Mouse (Mus musculus) midbrain, embryonic 13.5 days (tissue): ENCODE results near the gene Ddx24. TPM values are rescaled to one million over a fixed set of nuclear protein-coding genes. Genes with fewer than 3 reads are reported as not detected.
A peak's percentile ranks its signal among the peaks of the same experiment; 100 is the strongest.

Experiments
- ATAC-seq: fragments of 200-750 bp; cut with Nextera tagmentation; 2 replicates; pipeline ENCODE4 v1.8.0; 2017; ENCODE audit warnings: mild to moderate bottlenecking, moderate TSS enrichment, moderate library complexity
- H3K27ac ChIP-seq: fragments of 300-500 bp; sonication (generic); 2 replicates; pipeline ENCODE4 v1.5.1; 2015; ENCODE audit warnings: inconsistent platforms, mild to moderate bottlenecking, moderate library complexity
- H3K27me3 ChIP-seq: fragments of 300-500 bp; sonication (generic); 2 replicates; pipeline ENCODE4 v1.6.1; 2015; ENCODE audit warnings: mild to moderate bottlenecking, inconsistent platforms
- H3K36me3 ChIP-seq: fragments of 300-500 bp; sonication (generic); 2 replicates; pipeline ENCODE4 v1.6.1; 2015; ENCODE audit warnings: mild to moderate bottlenecking, inconsistent platforms
- H3K4me1 ChIP-seq: fragments of 300-500 bp; sonication (generic); replicated peaks from 2 replicates; pipeline ENCODE4 v1.6.1; 2015; ENCODE audit warnings: inconsistent platforms
- H3K4me2 ChIP-seq: fragments of 300-500 bp; sonication (generic); replicated peaks from 2 replicates; pipeline ENCODE4 v1.6.1; 2015; ENCODE audit warnings: moderate library complexity, mild to moderate bottlenecking, inconsistent platforms
- H3K4me3 ChIP-seq: fragments of 300-500 bp; sonication (generic); replicated peaks from 2 replicates; pipeline ENCODE4 v1.5.1; 2015; ENCODE audit warnings: mild to moderate bottlenecking, inconsistent platforms
- H3K9ac ChIP-seq: fragments of 300-500 bp; sonication (generic); replicated peaks from 2 replicates; pipeline ENCODE4 v1.6.1; 2015; ENCODE audit warnings: mild to moderate bottlenecking, inconsistent platforms
- H3K9me3 ChIP-seq: fragments of 300-500 bp; sonication (generic); 2 replicates; pipeline ENCODE4 v1.6.1; 2016; ENCODE audit warnings: mild to moderate bottlenecking, inconsistent platforms
- WGBS: fragments of 180-500 bp; shearing (Covaris S2); methylation state at CpG from one replicate; pipeline ENCODE4 v1.1.7; 2015; 5-methylcytosine and 5-hydroxymethylcytosine counted together
- polyA plus RNA-seq: library from polyadenylated mRNA; unstranded; fragments of >200 nt; fragmentation: Nextera tagmentation; extraction: Ambion mirVana; gene quantifications from 2 replicates; pipeline ENCODE4 v1.2.1, GENCODE M21; 2015

Gene Ddx24
- polyA plus RNA-seq, 1 experiment from 2014 or later = 138 TPM

DNA sequence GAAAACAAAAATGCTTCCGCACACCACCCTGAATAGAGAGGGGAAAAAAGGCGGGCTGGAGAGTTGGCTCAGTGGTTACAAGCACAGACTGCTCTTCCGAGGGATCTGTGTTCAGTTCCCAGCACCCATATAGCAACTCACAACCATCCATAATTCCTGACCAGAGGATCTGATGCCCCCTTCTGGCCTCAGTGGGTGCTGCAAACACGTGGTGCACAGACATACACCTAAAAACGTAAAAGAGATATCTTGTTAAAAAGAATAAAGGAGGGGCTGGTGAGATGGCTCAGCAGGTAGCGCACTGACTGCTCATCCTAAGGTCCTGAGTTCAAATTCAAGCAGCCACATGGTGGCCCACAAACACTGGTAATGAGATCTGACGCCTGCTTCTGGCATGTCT lies 1.1 kb upstream of the Ddx24 start:
- Histone ChIP-seq H3K9me3 (no peaks in the 10 kb centered on the region), H3K4me2 (no peak overlapping the region), H3K4me1 (peaks cover 31% of the 10 kb centered on the region), H3K27ac (no peak overlapping the region), H3K27me3 (no peaks in the 10 kb centered on the region), H3K36me3 (peaks cover 15% of the 10 kb centered on the region), H3K4me3 (no peak overlapping the region), H3K9ac (no peak overlapping the region)
- no peak for ATAC-seq
- WGBS = 91% methylated on average over 7 of the region's 7 CpGs

DNA sequence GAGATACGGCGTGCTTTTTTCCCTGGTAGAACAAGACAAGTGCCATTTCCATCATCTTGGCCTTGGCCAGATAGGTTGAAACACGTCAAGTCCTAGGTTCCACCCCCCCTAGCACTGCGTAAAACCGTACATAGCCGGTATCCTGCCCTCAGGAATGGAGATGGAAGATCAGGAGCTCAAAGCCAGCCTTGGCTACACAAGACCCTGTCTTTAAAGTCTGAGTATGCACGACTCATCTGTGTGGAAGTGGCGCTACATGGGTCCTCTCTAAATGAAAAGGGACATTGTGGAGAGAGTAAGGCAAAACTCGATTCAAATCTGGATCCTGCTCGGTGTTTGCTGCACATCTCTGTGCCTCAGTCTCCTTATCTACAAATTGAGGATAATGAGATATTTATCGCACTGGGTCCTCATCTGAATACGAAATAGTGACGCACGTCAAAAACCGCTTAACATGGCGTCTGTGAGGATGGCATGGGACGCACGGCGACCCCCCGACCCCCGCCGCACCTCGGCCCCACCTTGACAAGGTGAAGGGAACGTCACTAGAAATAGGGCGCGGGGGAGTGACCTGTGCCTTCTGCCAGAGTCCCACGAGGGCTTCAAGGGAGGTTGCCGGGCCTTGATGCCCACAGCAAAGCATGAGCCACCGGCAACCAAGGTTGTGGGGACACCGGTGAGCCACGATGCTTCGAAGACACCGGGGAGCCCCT lies 458 bp downstream of the Ddx24 start:
- Histone ChIP-seq H3K4me1 (peaks cover 42% of the 10 kb centered on the region), H3K9ac (peak overlapping the region; percentile 90), H3K4me2 (peak overlapping the region; percentile 89), H3K27ac (no peak overlapping the region; the same call in 1 of the 2 replicates), H3K9me3 (no peaks in the 10 kb centered on the region), H3K4me3 (peak overlapping the region; percentile 95), H3K36me3 (peaks cover 16% of the 10 kb centered on the region), H3K27me3 (no peaks in the 10 kb centered on the region)
- ATAC-seq = no peak
- 10% methylated on average over 33 of the region's 33 CpGs for WGBS

DNA sequence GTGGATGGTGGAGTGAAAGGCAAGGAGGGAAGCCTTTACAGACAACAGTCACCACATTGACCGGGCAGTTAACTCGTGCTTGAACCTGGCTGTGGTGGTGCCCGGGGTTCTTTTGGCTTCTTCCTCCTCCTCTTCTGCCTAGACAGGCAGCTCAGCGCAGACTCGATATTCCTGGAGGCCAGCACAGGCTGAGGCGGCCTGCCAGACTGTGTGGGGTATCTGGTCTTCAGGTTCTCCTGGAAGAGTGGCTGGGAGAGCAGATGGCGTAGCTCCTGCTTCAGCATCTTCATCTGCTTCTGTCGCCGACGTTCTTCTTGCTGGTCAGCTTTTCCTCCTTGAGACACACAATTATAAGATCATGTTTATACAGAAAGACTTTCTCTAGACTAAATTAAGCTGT lies 17.5 kb downstream of the Ddx24 start:
- peaks cover 87% of the 10 kb centered on the region for H3K36me3 ChIP-seq
- H3K9me3 ChIP-seq = no peaks in the 10 kb centered on the region
- 96% methylated on average over 10 of the region's 10 CpGs for WGBS
- ATAC-seq = no peak
- H3K4me1 ChIP-seq = no peaks in the 10 kb centered on the region
- no peaks in the 10 kb centered on the region for H3K27me3 ChIP-seq
- H3K4me2 ChIP-seq = no peak overlapping the region
- H3K9ac ChIP-seq = no peak overlapping the region
- no peak overlapping the region for H3K4me3 ChIP-seq
- no peak overlapping the region for H3K27ac ChIP-seq

DNA sequence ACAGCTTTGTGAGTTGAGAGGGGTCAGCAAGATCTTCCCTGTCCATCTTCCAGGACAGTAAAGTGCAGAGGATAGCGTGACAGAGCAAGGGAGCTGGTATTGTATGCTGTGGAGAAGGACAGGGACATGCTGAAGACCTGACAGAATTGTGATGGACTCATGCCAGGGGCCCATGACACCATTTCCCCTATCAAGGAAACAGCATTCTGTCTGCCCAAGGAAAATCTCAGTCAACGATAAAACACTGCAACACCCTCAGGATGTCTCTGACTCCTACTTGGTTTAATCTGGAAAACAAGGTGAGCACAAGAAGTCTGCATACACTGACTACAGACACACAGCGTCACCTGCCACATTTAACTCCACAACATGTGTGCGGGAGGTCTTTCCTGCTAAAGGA lies 17.9 kb downstream of the Ddx24 start, which contains the start of gene 9330161L09Rik:
9330161L09Rik (minus strand) TSS at position 101 of the 400 bp plus-strand sequence.
- H3K9ac ChIP-seq = no peak within 1 kb of the TSS
- no peak for ATAC-seq
- H3K4me2 ChIP-seq = no peak within 1 kb of the TSS
- H3K4me3 ChIP-seq = no peak within 1 kb of the TSS
- WGBS = 98% methylated on average over 4 of the region's 4 CpGs
- peaks cover 83% of the 10 kb centered on the region for H3K36me3 ChIP-seq
- H3K4me1 ChIP-seq = no peaks in the 10 kb centered on the region
- H3K27ac ChIP-seq = no peak within 1 kb of the TSS
- no peaks in the 10 kb centered on the region for H3K9me3 ChIP-seq
- no peaks in the 10 kb centered on the region for H3K27me3 ChIP-seq

DNA sequence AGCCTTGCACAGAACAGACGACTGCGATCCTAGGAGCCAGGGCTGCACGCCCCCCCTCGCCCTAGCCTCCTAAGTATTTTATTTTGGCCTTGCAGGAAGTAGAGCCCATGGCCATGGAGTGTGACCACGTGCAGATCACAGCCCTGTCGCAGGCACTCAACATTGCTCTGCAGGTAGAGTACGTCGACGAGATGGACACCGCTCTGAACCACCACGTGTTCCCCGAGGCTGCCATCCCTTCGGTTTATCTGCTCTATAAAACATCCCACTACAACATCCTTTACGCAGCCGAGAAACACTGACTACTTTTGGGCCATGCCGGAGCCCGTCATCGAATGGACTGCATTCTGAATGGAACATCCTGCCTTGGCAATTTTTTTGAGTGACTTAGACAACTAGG lies 21.5 kb downstream of the Ddx24 start:
- H3K36me3 ChIP-seq = peaks cover 52% of the 10 kb centered on the region
- no peaks in the 10 kb centered on the region for H3K9me3 ChIP-seq
- no peak overlapping the region for H3K27ac ChIP-seq
- no peak overlapping the region for H3K4me3 ChIP-seq
- H3K9ac ChIP-seq = no peak overlapping the region
- 90% methylated on average over 18 of the region's 18 CpGs for WGBS
- no peak overlapping the region for H3K4me2 ChIP-seq
- H3K4me1 ChIP-seq = no peaks in the 10 kb centered on the region
- no peaks in the 10 kb centered on the region for H3K27me3 ChIP-seq
- ATAC-seq = no peak

DNA sequence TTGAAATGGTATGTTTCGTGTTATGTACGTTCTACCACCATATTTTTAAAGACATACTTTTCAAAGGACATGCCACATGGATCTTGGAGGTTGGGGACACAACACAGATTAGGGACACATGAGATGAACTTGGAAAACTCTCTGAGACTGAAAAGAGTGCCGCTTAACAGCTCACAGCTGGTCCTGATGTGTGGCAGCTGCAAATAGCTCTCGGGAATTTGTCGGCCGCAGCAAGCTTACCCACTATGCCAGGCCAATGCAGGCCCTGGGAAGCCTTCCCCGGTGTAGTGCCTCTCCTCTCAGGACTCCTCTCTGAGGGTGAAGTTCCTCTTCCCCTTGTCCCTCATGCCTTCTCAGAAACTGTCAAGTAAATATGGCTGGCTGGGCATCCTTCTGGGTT lies 28.9 kb downstream of the Ddx24 start:
- Histone ChIP-seq H3K27me3 (no peaks in the 10 kb centered on the region), H3K27ac (no peak overlapping the region), H3K4me1 (no peaks in the 10 kb centered on the region), H3K9me3 (no peaks in the 10 kb centered on the region), H3K4me2 (no peak overlapping the region), H3K36me3 (peaks cover 5% of the 10 kb centered on the region; the same call in 1 of the 2 replicates), H3K4me3 (no peak overlapping the region), H3K9ac (no peak overlapping the region)
- no peak for ATAC-seq
- 88% methylated on average over 7 of the region's 7 CpGs for WGBS

DNA sequence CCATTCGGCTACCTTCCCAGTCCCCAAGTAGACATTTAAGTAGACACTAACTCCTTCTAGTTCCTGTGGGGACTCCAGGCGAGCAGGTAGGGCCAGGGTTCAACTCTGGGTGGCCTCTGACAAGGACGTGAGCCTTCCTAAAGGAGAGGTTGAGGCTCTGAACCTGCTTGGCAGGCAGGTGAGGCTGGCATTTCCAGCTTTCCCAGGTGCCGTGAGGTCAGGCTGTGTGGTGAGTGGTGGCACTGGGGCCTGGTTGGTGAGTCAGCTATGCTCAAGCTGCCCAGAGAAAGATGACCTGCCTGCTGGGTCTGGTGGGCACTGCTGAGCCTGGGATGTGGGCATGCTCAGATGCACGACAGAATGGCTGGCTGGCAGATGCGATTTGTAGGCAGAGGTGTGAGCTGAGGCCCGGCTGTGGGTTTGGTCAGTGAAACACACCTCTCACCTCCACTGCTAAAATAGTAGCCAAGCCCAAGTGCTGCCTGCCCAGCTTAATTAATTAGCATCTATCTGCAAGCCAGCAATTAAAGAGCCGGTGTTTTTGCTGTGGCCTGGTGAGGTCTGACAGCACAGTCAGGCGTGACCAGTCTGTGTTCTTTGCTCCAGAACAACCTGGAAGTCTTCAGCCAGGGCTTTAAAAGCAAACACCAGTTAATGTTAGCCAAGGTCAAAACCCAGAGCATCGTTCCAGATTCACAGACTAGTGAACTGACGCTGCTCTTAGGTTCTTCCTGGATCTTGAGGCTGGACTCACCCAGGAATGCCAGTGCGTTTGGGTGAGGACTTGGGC lies 29.9 kb downstream of the Ddx24 start:
- Histone ChIP-seq H3K9me3 (no peaks in the 10 kb centered on the region), H3K36me3 (peaks cover 2% of the 10 kb centered on the region; the same call in 1 of the 2 replicates), H3K9ac (no peak overlapping the region), H3K4me1 (no peaks in the 10 kb centered on the region), H3K4me2 (no peak overlapping the region), H3K27me3 (no peaks in the 10 kb centered on the region), H3K4me3 (no peak overlapping the region), H3K27ac (no peak overlapping the region)
- 81% methylated on average over 12 of the region's 12 CpGs for WGBS
- ATAC-seq = no peak

DNA sequence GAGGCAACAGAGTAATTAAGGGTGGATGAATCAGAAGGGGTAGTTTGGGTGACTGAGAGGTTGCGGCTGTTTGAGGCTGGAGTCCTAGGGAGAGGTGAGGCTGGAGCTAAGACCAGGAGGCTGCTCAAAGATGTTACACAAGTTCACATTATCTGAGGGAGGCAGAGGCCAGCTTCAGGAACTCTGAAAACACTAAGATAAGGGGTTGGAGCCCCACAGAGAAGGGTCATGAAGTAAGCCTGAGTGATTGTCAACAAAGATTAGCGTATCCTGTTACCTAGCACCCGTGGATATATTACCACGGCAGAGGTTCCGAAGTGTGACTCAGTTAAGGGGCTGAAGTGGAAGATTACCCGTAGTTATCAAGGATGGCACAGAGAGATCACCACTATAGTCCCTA lies 32.1 kb downstream of the Ddx24 start:
- Histone ChIP-seq H3K9ac (no peak overlapping the region), H3K4me3 (no peak overlapping the region), H3K27ac (no peak overlapping the region), H3K4me2 (no peak overlapping the region), H3K36me3 (no peaks in the 10 kb centered on the region), H3K9me3 (no peaks in the 10 kb centered on the region), H3K27me3 (no peaks in the 10 kb centered on the region), H3K4me1 (peaks cover 13% of the 10 kb centered on the region)
- no peak for ATAC-seq
- WGBS = 51% methylated on average over 6 of the region's 6 CpGs

DNA sequence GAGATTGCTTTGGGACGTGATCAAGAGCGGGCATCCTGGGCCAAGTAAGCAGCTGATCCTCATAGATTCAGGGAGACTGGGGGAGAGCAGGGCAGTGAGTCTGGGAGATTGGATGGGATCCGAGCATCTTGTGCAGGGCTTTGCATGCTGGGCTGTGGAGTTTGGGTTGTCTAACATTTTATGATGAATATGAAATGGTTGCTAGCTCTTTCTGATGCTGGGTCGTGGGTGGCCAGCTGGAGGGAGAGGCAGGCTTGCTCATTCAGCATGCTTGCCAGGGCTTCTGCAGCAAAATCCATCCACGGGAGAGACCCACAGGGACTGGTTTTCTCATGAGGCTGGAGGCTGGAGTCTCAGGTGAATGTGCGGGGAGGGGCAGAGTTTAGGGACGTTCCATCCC lies 34.5 kb downstream of the Ddx24 start:
- 93% methylated on average over 7 of the region's 7 CpGs for WGBS
- Histone ChIP-seq H3K9me3 (no peaks in the 10 kb centered on the region), H3K36me3 (no peaks in the 10 kb centered on the region), H3K4me3 (no peak overlapping the region), H3K27me3 (no peaks in the 10 kb centered on the region), H3K4me1 (peaks cover 13% of the 10 kb centered on the region), H3K9ac (no peak overlapping the region), H3K4me2 (no peak overlapping the region), H3K27ac (no peak overlapping the region)
- ATAC-seq = no peak

DNA sequence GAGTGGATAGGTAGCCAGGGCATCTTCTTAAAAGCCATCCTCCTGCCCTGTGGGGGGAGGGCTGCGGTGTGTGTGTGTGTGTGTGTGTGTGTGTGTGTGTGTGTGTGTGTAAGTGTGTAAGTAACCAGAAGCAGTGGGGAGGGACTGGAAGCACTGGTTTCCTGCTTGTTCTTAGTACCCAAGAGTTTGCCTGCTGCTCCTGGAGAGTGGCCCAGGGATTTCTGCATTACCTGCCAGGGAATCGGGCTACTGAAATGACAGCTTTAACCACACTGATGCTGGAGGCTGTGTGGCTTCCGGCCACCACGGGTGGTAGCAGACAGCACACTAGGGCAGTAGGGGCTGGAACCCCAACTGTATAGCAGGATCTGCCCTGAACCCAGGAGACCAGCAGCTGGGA lies 35.6 kb downstream of the Ddx24 start:
- WGBS = 85% methylated on average over 4 of the region's 4 CpGs
- Histone ChIP-seq H3K27me3 (no peaks in the 10 kb centered on the region), H3K4me3 (0 out of 2 replicates have a peak overlapping the region, but pooled peaks have one; percentile 82), H3K4me2 (no peak overlapping the region), H3K9ac (no peak overlapping the region), H3K36me3 (no peaks in the 10 kb centered on the region), H3K27ac (no peak overlapping the region), H3K9me3 (no peaks in the 10 kb centered on the region), H3K4me1 (peaks cover 13% of the 10 kb centered on the region)
- ATAC-seq = no peak

DNA sequence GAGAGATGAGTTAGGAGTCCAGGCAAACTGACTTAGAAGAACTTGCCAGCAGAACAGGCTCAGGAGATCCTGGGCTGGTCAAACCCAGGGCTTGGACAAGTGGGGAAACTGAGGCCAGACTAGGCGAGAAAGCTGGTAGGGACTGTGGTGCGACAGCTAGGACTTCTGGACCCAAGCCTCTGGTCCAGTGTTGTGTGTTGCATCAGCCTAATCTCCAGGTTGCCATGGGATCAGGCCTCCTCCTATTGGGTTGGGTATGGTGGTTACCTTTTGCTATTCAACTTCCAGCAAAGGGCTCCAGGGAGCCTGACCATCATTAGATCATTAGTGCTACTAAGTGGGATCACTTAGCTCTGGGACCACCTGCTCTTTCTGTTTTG lies 36.3 kb downstream of the Ddx24 start:
- Histone ChIP-seq H3K4me3 (peak overlapping the region; percentile 82), H3K27me3 (no peaks in the 10 kb centered on the region), H3K4me1 (peaks cover 13% of the 10 kb centered on the region), H3K9me3 (no peaks in the 10 kb centered on the region), H3K27ac (no peak overlapping the region), H3K9ac (peak overlapping the region; percentile 93), H3K4me2 (peak overlapping the region; percentile 86), H3K36me3 (no peaks in the 10 kb centered on the region)
- no peak for ATAC-seq
- 66% methylated on average over 2 of the region's 2 CpGs for WGBS

DNA sequence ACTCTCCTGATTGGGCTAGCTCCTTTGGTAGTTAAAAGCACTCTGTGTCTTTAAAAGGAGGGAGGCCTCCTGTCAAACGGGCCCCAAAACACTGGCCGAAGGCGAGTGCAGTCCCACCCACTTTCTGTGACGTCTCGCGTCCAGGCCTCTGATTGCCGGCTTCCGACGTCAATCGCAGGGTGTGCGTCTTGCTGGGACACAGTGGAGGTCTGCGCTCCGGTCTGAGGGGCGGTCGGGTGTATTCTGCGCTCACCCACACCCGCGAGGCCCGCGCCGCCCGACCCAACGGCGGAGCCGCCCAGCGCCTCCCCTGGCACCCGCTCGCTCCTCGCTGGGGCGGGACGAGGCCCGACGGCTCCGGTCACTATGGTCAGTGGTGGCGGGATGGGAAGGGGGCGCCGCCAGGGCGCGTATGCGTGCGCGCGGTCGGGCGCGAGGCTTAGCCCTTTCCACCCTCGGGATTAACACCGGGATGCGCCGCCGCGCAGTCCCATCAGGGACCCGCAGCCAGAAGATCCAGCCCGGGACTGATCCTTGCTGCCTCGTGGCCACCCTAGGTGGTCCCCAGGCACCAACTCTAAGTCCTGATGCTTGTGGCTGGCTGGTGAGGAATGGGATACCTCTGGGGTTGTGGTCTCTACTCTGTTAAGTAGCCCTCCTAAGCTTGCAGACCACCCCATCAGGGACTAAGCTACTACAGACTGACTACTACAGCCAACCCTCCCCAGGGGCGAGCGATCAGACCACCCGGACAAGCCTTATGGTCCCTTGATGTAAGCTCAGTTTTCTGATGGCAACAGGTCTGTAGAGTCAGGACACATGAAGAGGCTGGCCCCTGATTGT lies 36.9 kb downstream of the Ddx24 start, which contains the start of gene Otub2:
Otub2 (plus strand) TSS at position 178 of the 843 bp plus-strand sequence.
- peaks cover 13% of the 10 kb centered on the region for H3K4me1 ChIP-seq
- H3K36me3 ChIP-seq = no peaks in the 10 kb centered on the region
- WGBS = under 1% methylated on average over 58 of the region's 58 CpGs
- H3K9me3 ChIP-seq = no peaks in the 10 kb centered on the region
- H3K27me3 ChIP-seq = no peaks in the 10 kb centered on the region
- H3K4me2 ChIP-seq = peak within 1 kb of the TSS; percentile 86
- peak within 1 kb of the TSS; percentile 93 for H3K9ac ChIP-seq
- H3K27ac ChIP-seq = peak within 1 kb of the TSS; percentile 67
- peak within 1 kb of the TSS; percentile 82 for H3K4me3 ChIP-seq
- peak; percentile 100 for ATAC-seq
